Mouse (Mus musculus): ENCODE results near the gene Zbtb34. TPM values are rescaled to one million over a fixed set of nuclear protein-coding genes. Genes with fewer than 3 reads are reported as not detected.

The Zbtb34 gene
- 2.1 and 7.2 TPM in 2 replicates for total RNA-seq (2015; ENCODE audit: low replicate concordance)
- 1.1 and 1.3 TPM in 2 replicates for total RNA-seq (2017; ENCODE audit: low replicate concordance)

DNA sequence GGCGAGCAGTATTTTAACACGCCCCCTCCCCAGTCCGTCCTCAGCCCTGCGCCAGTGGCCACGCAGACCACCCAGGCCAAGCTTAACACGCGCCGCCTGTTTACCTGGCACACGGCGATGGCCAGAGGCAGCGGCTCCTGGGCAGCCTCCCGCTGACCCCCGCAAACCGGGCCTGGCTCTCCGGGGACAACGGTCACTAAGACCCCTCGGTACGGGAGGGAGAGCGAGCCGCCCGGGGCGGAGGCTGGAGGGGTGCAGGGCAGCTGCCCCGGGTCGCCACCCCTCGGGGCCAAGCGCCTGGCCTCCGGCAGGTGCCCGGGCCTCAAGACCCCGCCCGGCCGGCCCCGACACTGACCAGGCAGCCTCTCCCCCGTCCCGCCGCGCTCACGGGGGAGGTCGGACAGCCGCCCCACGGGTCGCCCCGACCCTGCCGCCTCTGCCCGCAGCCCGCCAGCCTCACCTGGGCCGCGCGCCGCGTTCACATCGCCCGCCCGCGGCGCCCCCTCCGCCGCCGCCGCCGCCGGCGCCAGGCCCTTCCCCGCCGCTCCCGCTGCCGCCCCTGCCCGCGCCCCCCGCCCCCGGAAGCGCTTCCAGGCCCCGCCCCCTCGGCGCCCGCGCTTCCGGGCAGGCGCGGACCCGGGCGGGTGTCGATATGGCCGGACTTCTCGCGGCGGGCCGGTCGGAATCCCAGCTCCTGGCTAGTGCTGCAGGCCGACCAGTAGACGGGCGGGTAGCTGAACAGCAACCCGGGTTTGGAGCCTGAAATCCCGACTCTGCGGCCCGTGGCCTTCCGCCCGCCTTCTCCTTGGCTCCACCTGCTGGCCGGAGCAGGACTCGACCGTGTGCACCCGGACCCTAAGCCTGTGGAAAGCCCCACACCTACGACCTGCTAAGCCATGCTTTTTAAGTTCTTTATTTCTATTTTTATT is at the start of gene Zbtb34:
Gene Zbtb34 (minus strand): TSS at position 554 of the 929 bp plus-strand sequence.
- peak; percentile 90 for ATAC-seq (replicated peaks; ENCODE audit: low FRiP score, poor library complexity, severe bottlenecking)

DNA sequence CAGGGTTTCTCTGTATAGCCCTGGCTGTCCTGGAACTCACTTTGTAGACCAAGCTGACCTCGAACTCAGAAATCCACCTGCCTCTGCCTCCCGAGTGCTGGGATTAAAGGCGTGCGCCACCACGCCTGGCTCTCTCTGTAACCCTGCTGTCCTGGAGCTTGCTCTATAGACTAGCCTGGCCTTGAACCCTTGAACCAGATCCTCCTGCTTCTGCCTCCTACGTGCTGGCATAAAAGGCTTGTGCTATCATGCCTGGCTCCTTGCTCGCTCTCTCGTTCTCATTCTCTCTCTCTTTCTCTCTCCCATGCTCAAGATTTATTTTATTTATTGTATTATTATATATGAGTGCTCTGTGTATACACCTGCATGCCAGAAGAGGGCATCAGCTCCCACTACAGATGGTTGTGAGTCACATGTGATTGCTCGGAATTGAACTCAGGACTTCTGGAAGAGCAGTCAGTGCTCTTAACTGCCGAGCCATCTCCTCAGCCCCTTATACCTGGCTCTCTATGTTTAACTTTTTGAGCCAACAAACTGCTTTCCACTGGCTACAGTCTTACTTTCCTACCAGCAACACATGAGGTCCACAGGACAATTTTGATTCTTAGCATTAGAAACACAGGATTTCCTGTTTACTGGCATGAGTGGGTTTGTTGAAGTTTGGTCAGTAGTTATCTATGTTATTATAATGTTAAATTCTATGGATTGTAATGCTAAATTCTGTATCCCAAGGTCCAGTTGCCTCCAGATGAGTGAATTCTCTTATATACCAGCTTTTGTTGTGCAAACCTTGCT is 47.0 kb upstream of the Zbtb34 start:
- no peak for ATAC-seq (replicated peaks; ENCODE audit: low FRiP score, poor library complexity, severe bottlenecking)

DNA sequence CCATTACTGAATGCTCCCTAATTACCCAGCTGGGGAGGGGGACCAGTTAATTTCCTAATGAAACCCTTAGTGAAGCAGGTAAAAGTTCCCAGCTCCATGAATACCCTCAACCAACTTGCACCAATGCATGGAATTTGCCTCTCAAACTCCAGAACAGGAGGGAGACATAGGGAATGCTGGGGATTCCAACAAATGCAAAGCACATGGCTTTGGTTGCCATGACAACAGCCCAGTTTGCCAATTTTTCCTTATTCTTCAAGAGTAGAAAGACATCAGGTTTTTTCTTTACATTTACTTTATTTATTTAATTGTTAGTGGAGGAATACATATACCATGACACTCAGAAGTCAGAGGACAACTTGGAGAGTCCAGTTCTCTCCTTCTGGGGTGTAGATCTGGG is 44.8 kb upstream of the Zbtb34 start:
- ATAC-seq (replicated peaks; ENCODE audit: low FRiP score, poor library complexity, severe bottlenecking), result no peak

DNA sequence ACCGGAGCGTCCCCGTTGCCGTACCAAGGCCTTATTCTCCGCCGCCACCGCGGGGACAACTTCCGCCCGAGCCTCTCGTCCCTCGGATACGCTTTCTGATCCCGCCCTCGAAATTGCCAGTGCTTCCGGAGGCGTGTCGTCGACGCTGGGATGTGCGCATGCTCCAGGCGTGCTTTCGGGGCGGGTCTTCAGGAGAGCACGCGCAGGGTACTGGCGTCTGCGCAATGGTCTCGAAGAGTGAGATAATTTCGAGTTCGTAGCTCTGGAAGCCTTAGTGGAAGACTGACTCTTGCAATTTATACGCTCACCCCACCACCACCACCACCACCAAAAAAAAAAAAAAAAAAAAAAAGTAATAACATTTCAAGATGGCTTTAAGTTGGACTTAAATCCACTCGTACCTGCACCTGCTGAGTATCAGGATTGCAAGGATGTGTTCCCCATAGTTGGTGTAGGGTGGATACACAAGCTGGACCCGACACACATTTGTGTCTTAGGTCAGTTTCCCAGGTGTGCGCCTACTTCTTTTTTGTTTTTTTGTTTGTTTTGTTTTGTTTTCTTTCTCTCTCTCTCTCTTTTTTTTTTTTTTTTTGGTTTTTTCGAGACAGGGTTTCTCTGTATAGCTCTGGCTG is 37.5 kb upstream of the Zbtb34 start, which contains the start of gene Zbtb43:
Gene Zbtb43 (minus strand): TSS at position 94 of the 632 bp plus-strand sequence.
- peak; percentile 97 for ATAC-seq (replicated peaks; ENCODE audit: low FRiP score, poor library complexity, severe bottlenecking)

DNA sequence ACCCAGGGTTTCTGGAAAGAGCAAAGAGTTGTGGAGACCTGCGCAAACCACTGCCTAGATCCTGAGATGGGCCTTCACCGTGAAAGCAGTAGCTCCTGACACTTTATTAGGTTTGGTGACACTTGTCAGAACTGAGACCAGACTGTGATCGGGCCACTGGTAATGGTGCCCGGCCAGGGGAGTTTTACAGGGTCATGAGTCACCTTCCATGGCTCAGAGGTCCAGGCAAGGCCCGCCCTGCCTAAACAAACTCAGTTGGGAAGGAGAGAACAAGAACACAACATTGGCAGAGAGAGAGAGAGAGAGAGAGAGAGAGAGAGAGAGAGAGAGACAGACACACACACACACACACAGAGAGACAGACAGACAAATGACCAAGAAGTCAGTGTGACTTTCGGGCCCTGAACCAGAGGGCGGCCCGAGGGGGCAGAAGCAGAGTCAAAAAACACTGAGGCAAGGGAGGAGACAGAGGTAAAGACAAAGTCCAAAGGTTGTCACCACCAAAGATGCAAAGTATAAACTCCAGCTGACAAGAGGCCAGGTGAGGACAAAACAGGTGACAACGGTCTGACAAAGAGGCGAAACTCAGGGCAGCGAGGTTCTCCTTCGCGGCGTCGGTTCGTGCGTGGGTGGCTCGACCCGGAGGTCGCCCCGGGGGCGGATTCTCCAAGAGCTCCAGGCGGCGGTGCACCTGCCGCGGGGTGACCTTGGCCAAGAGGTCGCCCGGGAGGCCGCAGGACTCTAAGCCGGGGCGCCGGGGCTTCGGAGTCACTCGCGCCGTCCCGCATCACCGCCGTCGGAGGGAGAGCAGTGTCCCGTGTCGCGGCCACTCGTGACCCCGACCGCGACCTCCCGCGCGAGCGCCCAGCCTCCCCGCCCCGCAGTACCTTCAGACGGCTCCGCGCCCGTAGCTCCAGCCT is 36.7 kb upstream of the Zbtb34 start:
- peak; percentile 42 for ATAC-seq (replicated peaks; ENCODE audit: low FRiP score, poor library complexity, severe bottlenecking)

DNA sequence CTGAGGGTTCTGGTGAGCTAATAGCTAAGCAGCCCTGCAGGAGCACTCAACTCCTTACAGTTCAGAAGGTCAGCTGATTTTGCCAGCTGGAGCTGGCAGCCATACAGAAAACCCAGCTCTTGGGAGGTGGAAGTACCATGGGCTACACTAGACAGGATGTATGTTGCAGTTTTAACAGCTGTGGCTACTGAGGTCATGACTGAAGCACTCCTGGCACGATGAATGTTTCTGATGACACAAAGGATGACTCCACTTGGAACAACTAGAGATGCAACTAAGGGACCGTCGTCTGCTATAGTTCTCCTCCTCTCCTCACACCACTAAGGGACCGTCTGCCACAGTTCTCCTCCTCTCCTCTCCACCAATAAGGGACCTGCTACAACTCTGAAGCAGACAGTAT is 34.8 kb upstream of the Zbtb34 start:
- ATAC-seq (replicated peaks; ENCODE audit: low FRiP score, poor library complexity, severe bottlenecking), result no peak

DNA sequence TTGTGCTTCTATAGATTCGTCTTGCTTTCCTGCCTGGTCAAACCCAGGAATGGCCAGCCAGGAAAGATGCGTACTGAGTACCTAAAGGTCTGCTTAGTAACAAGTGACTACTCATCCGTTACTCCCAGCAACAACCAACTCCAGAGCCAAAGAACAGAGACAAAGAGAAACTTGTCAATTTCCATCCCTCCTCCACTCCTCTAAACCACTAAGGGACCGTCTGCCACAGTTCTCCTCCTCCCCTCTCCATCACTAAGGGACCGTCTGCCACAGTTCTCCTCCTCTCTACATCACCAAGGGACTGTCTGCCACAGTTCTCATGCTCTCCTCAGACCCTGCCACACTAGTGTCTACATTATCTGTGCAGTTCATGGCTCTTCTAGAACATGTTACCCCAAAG is 34.1 kb upstream of the Zbtb34 start:
- no peak for ATAC-seq (replicated peaks; ENCODE audit: low FRiP score, poor library complexity, severe bottlenecking)

DNA sequence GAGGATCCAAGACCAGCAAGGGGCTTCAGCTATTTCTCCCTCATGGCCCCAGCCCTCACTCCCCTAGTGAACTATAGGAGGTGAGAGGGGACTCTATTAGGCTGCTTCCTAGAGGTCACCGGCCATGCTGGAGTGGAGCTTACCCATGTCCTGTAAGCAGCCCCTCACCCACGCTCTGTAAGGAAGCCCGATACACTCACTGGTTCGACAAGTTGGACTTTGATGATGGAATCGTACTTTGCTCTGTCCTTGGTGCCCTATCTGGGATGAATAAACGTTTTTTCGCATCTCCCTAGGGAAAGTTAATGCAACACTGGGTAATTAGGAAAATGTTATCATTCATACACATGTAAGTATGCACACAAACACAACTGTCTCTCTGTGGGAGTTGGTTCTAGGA is 30.9 kb upstream of the Zbtb34 start:
- no peak for ATAC-seq (replicated peaks; ENCODE audit: low FRiP score, poor library complexity, severe bottlenecking)

DNA sequence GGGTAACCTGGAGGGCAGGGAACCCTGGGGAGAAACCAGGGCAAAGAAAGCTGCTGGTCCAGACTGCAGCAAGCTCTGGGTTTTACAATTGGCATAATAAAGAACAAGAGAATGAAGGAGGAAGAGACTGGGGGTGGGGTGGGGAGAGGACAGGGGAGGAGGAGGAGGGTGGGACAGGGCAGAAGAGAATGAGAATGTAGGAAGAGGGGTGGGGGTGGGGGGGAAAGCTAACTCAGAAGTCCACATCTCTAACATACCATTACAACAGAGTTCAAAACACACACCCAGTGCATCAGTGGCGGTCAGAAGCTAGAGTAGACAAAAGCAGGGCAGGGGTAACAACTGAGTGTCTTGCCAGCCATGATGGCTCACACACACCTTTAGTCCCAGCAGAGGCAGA is 29.9 kb upstream of the Zbtb34 start:
- ATAC-seq (replicated peaks; ENCODE audit: low FRiP score, poor library complexity, severe bottlenecking), result no peak

DNA sequence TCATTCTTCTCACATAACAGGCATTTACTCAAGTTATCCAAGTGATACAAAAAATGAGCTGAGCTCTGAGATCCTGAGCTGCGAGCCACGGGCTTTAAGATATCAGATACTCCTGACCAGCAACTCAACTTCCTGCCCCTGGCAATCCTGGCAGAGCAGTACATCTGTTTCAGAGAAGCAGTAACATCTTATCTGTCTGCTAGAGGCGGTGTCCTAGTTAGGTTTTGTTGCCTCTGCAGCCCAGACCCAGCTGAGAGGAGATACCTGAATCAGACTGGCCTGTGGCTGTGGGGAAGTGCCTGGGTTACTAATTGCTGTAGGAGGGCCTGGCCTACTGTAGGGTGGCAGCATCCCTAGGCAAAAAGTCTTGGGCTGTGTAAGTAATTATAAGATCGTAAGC is 28.5 kb upstream of the Zbtb34 start:
- no peak for ATAC-seq (replicated peaks; ENCODE audit: low FRiP score, poor library complexity, severe bottlenecking)

DNA sequence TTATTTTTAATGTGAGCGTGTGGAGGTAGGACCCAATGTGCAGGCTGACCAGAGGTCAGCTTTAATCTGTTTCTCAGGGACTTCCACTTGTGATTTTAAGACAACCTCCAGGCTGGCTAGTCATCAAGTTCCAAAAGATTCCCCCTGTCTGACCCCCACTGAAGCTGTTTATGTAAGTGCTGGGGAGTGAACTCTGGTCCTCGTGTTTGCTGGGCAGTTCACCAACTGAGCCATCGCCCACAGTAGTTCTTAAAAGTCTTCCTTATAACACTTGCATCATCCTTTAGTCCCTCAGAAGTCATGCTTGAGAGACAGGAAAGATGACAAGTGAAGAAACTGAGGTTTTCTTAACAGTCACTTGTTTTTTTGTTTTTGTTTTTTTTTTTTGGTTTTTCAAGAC is 25.6 kb upstream of the Zbtb34 start:
- no peak for ATAC-seq (replicated peaks; ENCODE audit: low FRiP score, poor library complexity, severe bottlenecking)

DNA sequence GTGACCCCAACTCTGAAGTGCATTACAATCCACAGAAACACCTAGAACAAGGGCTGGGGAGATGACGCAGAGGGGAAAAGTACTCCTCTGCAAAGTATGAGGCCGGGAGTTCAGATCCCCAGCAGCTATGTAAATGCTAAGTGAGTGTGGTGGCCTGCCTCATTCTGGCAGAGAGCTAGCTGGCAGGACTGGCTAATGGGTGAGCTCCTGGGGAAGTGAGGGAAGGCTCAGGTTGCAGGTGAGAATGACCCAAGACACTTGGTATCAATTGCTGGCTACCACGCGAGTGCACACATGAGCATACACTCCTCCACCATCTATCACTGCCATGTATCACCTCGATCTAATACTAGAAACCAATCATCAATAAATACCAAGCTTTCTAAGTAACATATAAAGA is 25.1 kb upstream of the Zbtb34 start:
- no peak for ATAC-seq (replicated peaks; ENCODE audit: low FRiP score, poor library complexity, severe bottlenecking)

DNA sequence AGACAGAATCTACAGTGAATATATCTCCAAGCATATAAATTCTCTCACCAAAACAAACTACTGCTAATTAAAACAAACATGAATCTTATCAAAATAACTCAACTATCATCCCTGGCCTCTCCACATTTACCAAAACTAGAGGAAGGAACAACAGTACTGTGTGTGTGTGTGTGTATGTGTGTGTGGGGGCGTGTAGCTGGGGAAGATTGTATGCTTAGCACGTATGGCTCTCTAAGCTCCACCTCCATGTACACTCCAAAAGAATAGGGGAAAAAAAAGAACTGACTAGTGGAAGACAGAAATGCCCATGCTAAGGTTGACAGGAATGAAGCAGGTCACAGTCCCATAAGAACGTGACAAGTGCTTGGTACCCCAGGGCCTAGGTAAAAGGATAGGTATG is 24.2 kb upstream of the Zbtb34 start:
- ATAC-seq (replicated peaks; ENCODE audit: low FRiP score, poor library complexity, severe bottlenecking), result no peak

DNA sequence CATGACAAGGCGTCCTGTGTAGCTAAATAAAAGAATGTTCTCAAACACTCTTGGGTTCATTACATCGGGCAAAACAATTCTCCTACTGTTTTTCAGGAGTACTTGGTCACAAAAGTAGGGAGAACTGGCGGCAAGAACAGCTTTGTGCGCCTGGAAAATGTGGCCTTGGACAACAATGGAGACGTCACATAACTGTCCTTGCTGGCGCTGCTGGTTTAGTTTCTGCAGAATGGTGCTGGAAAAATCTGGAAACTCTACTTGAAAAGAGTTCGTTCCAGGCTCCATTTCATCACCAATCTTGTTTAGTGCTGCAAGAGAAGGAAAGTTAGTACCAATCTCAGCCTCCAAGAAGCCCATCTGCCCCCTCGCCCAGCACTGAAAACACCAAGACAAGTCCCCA is 23.7 kb upstream of the Zbtb34 start:
- no peak for ATAC-seq (replicated peaks; ENCODE audit: low FRiP score, poor library complexity, severe bottlenecking)

DNA sequence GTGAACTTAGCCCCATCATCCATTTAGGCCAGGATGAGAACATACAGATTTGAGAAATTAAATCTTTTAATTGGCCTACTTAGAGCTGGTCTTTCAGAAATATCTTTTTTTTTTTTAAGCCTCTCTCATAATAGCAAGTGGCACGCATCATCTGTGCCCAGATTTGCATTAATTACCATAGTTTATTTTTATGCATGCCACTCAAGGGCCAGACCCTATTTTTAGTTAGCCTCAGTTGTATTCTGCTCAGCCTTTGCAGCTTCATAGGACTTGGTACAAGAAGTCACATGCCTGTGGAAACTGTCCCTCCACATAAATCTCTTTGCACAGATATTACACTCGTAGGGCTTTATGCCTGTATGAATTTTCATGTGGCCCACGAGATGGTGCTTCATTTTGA is 22.4 kb upstream of the Zbtb34 start:
- ATAC-seq (replicated peaks; ENCODE audit: low FRiP score, poor library complexity, severe bottlenecking), result no peak

DNA sequence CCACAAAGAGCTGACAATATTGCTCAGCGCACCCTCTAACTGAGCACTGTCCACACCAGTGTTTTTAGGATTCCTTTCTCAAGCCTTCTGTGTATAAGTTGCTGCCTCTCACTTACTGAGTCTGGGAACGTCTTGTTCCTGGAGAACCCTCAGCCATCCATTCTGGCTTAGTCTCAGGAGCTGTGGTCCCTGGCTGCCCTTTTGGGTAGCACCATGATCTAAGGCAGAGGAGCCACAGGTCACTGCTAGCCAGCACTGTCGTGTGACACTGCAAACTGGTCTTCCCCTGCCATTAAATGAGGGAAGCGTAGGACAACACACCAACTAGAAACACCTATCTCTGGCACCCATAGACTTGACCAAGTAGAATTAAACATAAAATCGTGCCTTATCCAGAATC is 21.6 kb upstream of the Zbtb34 start:
- ATAC-seq (replicated peaks; ENCODE audit: low FRiP score, poor library complexity, severe bottlenecking), result no peak

DNA sequence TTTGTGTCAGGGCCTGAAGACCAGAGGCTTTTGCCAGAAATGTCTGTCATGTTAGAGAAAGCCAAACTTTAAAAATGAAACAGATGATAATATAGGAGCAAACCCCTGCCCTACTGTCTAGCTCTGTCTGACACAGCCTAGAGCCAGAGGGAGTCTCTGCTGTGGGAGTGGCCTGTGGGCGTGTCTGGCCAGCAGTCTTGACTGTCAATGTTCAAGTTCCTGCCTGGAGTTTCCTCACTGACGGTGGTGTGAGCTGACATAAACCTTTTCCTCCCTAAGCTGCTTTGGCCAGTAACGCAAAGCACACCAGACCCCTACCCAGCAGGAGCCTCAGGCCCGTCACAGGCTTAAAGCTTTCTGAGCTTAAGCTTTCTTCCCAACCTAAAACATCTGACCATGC is 21.0 kb upstream of the Zbtb34 start:
- 0 out of 2 replicates have a peak, but pooled peaks have one; percentile 56 for ATAC-seq (replicated peaks; ENCODE audit: low FRiP score, poor library complexity, severe bottlenecking)

DNA sequence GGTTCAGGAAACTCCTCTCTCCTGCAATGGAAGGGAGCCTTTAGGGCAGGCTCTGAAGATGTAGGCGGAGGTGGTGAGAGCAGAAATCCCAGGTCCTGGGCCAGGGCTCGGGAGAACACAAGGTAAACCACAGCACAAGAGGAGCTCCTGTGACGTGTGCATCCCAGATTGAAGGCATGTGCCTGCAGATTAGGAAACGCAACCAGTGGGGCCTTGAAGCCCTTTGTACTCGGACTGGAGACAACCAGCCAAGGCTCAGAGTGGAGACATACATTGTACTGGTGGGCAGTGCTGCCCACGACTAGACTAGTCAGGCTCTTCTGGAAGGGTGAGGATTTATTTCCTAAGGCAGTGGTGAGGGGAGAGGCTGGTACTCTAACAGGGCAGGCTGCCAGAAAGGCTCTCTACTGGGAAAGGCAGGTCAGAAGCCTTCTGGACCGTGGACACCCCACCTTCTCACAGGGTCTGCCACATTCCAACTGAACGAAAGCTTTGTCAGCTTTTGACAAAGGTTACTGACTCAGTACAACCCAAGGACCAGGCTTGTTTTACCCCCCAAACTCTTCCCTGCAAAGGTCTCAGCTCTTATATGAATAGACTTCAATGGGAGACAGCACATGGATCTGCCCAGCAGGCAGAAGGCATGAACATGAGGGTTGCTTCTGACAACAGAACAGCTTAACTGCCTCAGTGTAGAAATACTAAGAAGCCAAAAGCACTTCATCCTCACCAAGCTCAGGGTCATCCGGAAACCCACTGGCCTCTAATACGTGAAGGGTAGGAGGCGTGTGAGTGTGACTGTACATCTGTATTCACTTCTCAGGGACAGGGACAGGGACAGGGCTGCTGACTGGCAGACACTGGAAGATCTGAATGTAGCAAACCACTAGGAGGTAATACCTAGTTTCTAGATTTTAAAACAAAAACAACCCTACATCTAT is 20.2 kb upstream of the Zbtb34 start:
- ATAC-seq (replicated peaks; ENCODE audit: low FRiP score, poor library complexity, severe bottlenecking), result no peak

All from erythroid progenitor cell, adult 5-6 weeks (primary cell).